Mouse (Mus musculus): ENCODE results near the gene Eif5b. TPM values are rescaled to one million over a fixed set of nuclear protein-coding genes. Genes with fewer than 3 reads are reported as not detected.
"Not testable (repeated sequence)": the region's sequence is repeated elsewhere in the genome, so short reads cannot be mapped to it uniquely, and the experiment has no call there.

Gene Eif5b
- polyA plus RNA-seq (2012; rRNA removed): 8.1 and 12.3 TPM in 2 replicates

DNA sequence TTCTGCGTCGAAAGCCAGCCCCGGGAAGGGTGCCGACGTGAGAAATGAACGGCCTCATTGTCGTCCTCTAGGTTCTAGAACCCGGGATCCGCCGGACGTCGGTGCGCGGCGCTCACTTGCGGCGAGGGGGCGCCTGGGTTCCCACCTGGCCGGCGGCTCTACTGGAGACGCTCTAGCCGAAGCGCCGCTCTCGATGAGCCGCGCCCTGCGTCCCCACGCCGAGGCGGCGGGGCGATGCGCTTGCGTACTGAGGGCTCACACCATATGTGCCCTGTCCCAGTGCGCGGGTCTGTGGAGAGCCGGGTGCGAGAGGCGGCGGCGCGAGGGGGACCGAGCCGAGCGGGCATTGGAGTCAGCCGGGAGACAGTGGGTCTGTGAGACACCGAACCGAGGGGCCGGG lies at the start of gene Eif5b, which contains the start of gene Txndc9:
TSS of gene Eif5b (plus strand) at position 144 of the 400 bp plus-strand sequence.
TSS of gene Txndc9 (minus strand) at position 27 of the 400 bp plus-strand sequence.
- peak; percentile 30 for DNase-seq (ENCODE audit: low read depth)

GRCm38 (mm10) chr1:37948906-37949305 lies 48.9 kb upstream of the Eif5b start:
- no peak for DNase-seq (ENCODE audit: low read depth)

DNA sequence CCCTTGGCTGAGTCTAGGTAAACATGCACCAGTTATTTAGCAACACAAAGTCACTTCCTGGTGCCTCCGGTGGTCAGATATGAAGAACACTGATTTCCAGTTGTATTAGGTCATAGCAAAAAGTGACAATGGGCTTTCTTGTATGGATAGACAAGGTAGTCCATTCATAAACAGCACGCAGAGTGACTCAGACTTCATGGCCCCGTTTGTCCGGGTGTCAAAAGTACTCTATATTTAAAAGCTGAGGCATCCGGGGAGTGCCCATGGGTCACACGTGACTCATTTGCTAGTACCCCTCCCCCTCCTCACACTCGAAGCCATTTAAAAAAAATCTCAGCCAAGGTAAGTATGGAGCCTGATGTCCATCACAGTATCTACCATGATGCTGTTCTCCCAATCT lies 43.0 kb upstream of the Eif5b start:
- no peak for DNase-seq (ENCODE audit: low read depth)

DNA sequence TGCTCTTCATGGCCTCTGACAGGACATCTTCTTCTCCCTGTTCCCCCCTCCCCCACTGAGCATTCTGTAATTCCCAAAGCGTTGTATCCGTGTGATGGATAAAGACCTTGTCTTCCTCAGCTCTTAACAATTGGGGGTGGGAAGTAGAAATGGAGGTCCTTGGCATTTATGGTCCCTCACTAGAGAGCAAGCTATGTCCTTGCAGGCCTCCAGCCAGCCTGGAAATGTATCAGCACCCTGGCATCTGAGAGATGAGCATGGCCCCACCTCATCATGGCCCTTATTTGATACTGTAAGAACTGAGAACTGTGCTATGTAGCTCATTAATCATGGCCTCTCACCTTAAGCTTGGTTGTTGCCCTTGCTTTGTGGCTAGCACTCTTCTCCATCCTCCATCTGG lies 42.6 kb upstream of the Eif5b start:
- DNase-seq (ENCODE audit: low read depth): no peak

GRCm38 (mm10) chr1:37956690-37957431 lies 40.9 kb upstream of the Eif5b start:
- no peak for DNase-seq (ENCODE audit: low read depth)

- no peak for DNase-seq (ENCODE audit: low read depth)
These were observed 40.2 kb upstream of the Eif5b start, which contains the start of gene Lyg1 for GRCm38 (mm10) chr1:37957659-37958058. TSS of gene Lyg1 (minus strand) at chr1:37957759.

DNA sequence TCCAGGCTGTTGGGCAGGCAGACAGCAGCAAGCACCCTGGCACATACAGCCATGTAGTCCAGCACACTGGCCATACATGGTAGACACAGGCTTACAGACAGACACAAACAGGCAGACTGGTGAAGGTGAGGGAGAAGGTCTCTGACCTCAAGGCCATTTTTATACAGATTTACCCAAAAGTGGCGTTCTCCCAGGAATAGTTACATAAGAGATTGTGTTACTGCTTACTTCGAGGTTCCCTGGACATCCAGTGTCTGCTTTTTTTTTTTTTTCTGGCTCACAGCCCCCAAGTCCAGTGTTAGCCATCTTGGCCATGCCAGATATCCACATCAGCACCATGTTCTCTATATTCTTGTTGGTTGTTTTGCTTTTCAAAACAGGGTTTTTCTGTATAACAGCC lies 39.3 kb upstream of the Eif5b start:
- DNase-seq (ENCODE audit: low read depth): no peak

DNA sequence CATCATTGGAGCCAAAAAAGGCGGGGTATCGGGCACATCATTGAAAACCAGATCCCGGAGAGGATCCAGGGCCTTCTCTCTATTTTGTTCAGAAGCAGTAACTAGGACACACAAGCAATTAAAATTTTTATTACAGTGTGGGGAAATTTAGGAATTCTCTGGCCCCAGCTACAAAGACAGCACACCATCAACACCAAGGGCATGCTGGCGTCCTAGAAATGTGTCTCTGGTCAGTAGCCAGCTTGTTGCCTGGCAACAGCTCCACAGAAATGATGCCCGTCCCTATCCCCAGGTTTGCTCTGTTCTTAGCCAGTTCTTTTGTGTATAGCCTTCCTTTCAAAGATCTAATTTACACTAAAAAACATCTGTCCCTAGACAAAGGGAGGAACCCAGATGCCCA lies 38.3 kb upstream of the Eif5b start:
- DNase-seq (ENCODE audit: low read depth): no peak

DNA sequence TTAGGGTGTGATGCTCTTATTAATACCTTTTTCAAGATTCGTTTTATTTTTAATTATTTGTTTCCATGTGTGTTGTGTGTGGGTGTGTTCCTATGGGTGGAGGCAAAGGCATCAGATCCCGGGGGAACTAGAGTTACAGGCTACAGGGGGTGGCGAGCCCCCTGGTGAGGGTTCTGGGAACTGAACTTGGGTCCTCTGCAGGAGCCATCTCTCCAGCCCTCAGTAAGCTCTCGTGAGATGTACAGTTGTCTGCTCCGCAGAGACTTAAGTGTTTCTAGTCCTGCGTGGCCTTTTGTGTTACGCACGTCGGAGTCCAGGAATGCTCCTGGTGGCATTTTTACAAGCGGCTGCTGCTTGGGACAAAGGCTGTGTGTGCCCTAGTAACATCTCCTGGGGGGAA lies 32.2 kb upstream of the Eif5b start:
- DNase-seq (ENCODE audit: low read depth): no peak

GRCm38 (mm10) chr1:37968746-37969145 lies 29.1 kb upstream of the Eif5b start:
- peak; percentile 82 for DNase-seq (ENCODE audit: low read depth)

DNA sequence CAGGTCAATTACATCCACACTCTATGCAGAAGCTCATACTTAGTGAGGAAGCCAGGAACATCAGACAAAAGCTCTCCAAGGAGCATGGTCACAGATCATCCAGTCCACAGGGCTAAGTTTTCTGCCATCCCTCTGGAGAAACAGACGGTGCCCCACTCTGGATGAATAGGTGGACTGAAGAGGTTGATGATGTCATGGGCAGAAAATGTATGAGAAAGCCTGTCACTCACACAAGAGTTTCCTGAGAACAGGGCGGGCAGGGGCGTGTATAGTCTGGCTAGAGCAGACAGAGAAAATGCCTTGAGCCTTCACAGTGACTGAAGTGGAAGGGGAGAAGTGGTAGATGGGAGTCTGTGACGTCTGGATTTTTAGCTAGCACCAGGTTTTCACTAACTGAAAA lies 26.3 kb upstream of the Eif5b start:
- no peak for DNase-seq (ENCODE audit: low read depth)

DNA sequence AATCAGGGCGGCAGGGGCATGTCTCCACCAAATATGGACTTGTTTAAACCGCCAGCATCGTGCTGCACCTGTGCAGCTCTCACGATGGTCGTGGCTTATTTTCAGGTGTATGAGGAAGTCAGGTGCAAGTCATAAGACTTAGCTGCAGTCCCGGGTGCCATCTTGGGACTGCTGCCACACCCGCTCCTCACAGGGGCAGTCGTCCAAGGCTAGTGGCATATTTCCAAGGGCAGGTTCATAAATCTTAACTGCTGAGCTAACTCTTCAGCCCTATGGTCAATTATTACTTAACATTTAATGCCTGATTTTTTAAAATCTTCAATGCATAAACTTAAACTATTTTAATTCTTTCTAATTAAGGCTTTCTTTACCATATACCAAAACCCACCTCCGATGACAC lies 21.1 kb upstream of the Eif5b start:
- DNase-seq (ENCODE audit: low read depth): not testable (repeated sequence)

DNA sequence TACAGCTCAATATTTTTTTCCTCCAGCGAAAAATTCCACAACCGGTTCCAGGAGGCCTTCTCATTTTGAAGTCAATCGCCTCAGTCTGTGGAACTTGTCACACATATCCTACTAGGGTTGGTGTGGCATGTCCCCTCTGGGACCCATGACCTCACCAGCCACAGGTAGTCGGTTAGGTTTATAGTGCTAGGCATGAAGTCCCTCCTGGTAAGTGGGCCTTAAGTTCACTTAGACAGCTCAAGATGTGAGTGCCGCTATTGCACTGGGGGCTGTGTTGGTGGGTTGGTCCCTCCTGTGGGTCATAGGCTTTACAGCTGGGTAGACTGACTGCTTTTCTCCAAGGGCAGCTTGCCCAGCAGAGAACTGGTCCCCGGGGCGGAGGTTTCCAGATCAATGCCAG lies 20.5 kb upstream of the Eif5b start:
- no peak for DNase-seq (ENCODE audit: low read depth)

DNA sequence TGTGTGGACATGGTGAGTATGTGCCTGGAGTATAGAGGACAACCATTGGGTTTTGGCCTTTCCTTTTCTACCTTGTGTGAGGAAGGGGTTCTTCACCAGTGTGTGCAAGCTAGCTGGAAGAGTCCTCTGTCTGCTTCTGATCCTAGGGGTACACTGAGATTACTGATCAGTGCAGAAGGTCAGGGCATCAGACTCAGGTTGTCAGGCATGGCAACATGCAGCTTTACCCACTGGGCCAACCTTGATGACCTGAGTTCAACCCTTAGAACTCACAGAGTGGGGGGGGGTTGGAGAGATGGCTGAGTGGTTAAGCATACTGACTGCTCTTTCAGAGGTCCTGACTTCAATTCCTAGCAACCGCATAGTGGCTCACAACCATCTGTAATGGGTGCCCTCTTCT lies 13.5 kb upstream of the Eif5b start:
- no peak for DNase-seq (ENCODE audit: low read depth)

GRCm38 (mm10) chr1:37985764-37986323 lies 12.0 kb upstream of the Eif5b start:
- no peak for DNase-seq (ENCODE audit: low read depth)

GRCm38 (mm10) chr1:37987856-37988255 lies 10.0 kb upstream of the Eif5b start:
- DNase-seq (ENCODE audit: low read depth): no peak

DNA sequence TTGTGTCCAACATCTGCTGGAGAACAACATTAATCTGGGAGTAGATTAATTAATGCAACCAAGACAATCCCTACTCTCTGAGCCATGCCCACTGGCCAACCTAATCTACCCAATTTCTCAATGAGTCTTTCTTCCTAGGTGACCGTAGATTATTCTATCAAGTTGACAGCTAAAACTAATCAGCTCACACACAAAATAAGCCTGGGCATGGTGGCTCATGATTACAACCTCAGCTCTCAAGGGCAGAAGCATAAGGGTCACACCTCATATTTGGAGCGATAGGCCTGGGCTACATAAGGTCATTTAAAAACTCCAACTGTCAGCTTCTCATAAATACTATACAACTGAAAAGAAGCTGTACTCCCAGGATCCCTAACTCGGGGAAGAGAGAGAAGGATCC lies 1.6 kb upstream of the Eif5b start:
- DNase-seq (ENCODE audit: low read depth): no peak

DNA sequence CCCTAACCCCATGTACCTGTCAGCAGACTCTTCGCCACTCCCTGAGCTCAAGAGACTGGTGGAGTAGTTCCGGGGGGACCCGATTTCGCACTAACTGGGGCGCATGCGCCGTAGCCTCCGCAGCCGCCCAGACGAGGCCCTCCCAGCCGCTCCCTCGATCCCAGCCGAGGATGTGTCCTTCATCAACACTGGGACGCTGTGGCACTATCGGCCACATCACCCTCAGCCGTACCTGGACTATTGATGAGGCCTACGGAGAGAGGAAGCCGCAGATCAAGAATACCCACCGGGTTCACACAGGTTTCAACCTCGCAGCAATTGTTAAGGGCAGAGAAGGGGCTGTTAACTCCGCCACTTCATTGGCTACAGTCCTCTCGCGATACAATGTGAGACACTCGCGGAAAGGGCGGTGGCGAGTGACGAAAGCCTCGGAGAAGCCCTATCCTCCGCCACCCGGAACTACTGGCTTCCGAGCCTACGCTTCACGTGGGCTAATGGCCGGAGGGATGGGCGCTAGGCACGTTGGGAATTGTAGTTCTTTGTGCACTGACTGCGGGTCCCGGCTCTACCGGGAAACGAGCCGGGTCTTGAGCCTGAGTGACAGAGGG lies 829 bp upstream of the Eif5b start:
- peak; percentile 90 for DNase-seq (ENCODE audit: low read depth)

DNA sequence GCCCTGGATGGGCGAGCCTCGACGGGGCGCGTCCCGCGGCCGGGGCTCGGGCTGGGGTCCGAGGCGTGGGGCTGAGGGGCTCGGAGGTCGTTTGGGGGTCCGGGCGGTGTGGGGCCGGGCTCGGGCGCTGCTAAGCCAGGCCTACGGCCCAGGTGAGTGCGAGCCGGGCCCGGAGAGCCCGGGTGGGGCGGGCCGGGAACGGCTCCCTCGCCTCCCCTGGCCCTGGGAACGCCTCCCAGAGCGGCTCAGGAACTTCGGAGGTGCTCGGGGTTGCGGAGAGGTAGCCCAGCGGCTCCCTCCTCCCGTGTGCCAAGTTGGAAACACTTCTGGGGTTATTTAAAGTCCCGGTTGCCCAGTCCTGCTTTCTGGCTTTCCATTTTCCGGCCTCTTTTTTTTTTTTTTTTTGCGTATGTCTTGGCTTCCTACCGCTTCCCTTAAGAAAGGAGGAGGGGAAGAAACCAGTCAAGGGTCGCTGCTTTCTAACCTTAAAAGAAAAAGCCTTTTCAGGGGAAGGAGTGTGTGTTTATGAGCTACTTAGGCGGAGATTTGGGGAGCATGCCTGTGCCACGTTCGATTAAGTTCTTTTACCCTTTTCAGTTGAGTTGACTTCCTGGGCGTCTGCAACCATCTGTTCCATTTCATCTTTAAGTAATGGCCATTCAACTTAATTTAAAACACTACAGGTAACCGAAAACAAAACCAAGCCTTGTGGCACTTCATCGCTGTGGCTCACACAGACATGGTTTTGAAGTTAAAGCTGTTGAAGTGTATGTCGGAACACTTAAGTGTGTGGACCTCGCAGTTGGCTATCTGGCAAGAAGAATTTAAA lies 775 bp downstream of the Eif5b start:
- DNase-seq (ENCODE audit: low read depth): no peak

DNA sequence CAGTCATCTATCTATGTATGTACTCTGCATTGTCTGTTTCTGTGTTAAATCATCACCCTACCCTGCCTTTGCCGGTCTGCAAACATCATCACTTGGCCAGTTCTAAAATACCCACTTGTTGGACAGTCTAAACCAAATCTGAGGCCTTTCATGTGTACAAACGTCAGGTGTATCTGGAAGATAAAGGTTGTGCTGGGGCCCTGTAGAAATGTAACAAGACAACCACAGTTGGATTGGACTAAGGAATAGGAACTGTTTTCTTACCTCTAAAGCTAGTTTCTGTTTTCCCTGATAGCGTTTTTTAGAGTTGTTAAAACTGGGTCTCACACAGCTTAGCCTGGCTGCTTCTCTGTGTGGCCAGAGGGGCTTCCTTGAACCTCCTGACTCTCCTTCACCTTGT lies 1.7 kb downstream of the Eif5b start:
- no peak for DNase-seq (ENCODE audit: low read depth)

DNA sequence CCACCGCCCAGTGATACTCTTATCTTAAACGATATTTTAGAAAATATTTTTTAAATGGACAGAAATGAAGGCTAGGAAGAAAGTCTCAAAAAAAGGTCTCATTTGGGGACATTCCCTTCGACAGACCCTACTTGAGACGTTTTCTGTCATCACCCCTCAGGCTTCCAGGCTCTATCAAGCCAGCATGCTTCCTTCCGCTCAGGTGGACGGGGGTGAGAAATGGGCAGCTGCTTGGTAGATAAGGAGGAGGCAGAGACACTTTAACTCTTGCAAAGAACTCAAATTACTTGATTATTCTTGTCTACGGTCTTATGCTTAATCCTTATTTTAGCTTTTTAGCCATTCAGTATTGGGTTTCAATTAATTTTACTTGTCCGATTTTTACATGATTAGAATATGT lies 3.0 kb downstream of the Eif5b start:
- DNase-seq (ENCODE audit: low read depth): no peak

GRCm38 (mm10) chr1:38001956-38002355 lies 4.1 kb downstream of the Eif5b start:
- no peak for DNase-seq (ENCODE audit: low read depth)

All from gonadal fat pad, adult 2 months (tissue).